Mouse (Mus musculus) neural tube, embryonic 12.5 days (tissue): ENCODE data around the gene Nme6. TPM values are rescaled to one million over a fixed set of nuclear protein-coding genes. Genes with fewer than 3 reads are reported as not detected.
"Not testable (repeated sequence)": the region's sequence is repeated elsewhere in the genome, so short reads cannot be mapped to it uniquely, and the experiment has no call there.

ENCODE experiments used
- ATAC-seq: fragments of 200-750 bp; cut with Nextera tagmentation; 2 replicates; pipeline ENCODE4 v1.8.0; 2017; ENCODE audit warnings: low read depth, mild to moderate bottlenecking, moderate TSS enrichment, moderate library complexity; ENCODE audit not compliant: low FRiP score
- H3K27ac ChIP-seq: fragments of 300-500 bp; sonication (generic); 2 replicates; pipeline ENCODE4 v1.5.1; 2016
- H3K27me3 ChIP-seq: fragments of 300-500 bp; sonication (generic); replicated peaks from 2 replicates; pipeline ENCODE4 v1.6.1; 2016; ENCODE audit warnings: mild to moderate bottlenecking
- H3K36me3 ChIP-seq: fragments of 300-500 bp; sonication (generic); 2 replicates; pipeline ENCODE4 v1.6.1; 2016; ENCODE audit warnings: mild to moderate bottlenecking
- H3K4me1 ChIP-seq: fragments of 300-500 bp; sonication (generic); 2 replicates; pipeline ENCODE4 v1.6.1; 2016
- H3K4me2 ChIP-seq: fragments of 300-500 bp; sonication (generic); replicated peaks from 2 replicates; pipeline ENCODE4 v1.6.1; 2016; ENCODE audit warnings: mild to moderate bottlenecking
- H3K4me3 ChIP-seq: fragments of 300-500 bp; sonication (generic); 2 replicates; pipeline ENCODE4 v1.5.1; 2016
- H3K9ac ChIP-seq: fragments of 300-500 bp; sonication (generic); 2 replicates; pipeline ENCODE4 v1.6.1; 2016; ENCODE audit warnings: mild to moderate bottlenecking
- H3K9me3 ChIP-seq: fragments of 300-500 bp; sonication (generic); 2 replicates; pipeline ENCODE4 v1.6.1; 2016; ENCODE audit warnings: mild to moderate bottlenecking
- WGBS: fragments of 180-500 bp; shearing (Covaris S2); methylation state at CpG from one replicate; pipeline ENCODE4 v1.1.7; 2016; 5-methylcytosine and 5-hydroxymethylcytosine counted together
- polyA plus RNA-seq: library from polyadenylated mRNA; unstranded; fragments of >200 nt; fragmentation: Nextera tagmentation; extraction: Ambion mirVana; gene quantifications from 2 replicates; pipeline ENCODE4 v1.2.1, GENCODE M21; 2016

Gene Nme6
- polyA plus RNA-seq = 64.5 and 66.7 TPM in 2 replicates

GRCm38 (mm10) chr9:109832391-109833087 lies at the start of gene Nme6:
Gene Nme6 (plus strand): TSS chr9:109832749.
- 1% methylated on average over 32 of the region's 32 CpGs for WGBS
- Histone ChIP-seq H3K4me2 (peak within 1 kb of the TSS; percentile 76), H3K36me3 (peaks cover 19% of the 10 kb centered on the region), H3K9ac (peak within 1 kb of the TSS; percentile 59), H3K27ac (no peak within 1 kb of the TSS), H3K9me3 (no peaks in the 10 kb centered on the region), H3K4me3 (peak within 1 kb of the TSS; percentile 60), H3K27me3 (no peaks in the 10 kb centered on the region), H3K4me1 (peaks cover 5% of the 10 kb centered on the region)
- peak; percentile 96 for ATAC-seq

GRCm38 (mm10) chr9:109790570-109790969 lies 42.0 kb upstream of the Nme6 start, which contains the start of gene Fbxw27:
Gene Fbxw27 (minus strand): TSS chr9:109790670.
- H3K36me3 ChIP-seq, H3K9ac ChIP-seq, H3K27ac ChIP-seq, ATAC-seq, H3K4me1 ChIP-seq, H3K9me3 ChIP-seq, H3K4me3 ChIP-seq, H3K27me3 ChIP-seq, H3K4me2 ChIP-seq: not testable (repeated sequence)
- 88% methylated on average over 4 of the region's 4 CpGs for WGBS

- H3K36me3 ChIP-seq = no peaks in the 10 kb centered on the region
- H3K9ac ChIP-seq = no peak overlapping the region
- no peak for ATAC-seq
- H3K27me3 ChIP-seq = no peaks in the 10 kb centered on the region
- H3K9me3 ChIP-seq = no peaks in the 10 kb centered on the region
- no peaks in the 10 kb centered on the region for H3K4me1 ChIP-seq
- no peak overlapping the region for H3K4me2 ChIP-seq
- no peak overlapping the region for H3K4me3 ChIP-seq
- 82% methylated on average over 2 of the region's 2 CpGs for WGBS
- H3K27ac ChIP-seq = no peak overlapping the region
Observed at GRCm38 (mm10) chr9:109795221-109795620, 37.3 kb upstream of the Nme6 start.

GRCm38 (mm10) chr9:109795811-109796210 lies 36.7 kb upstream of the Nme6 start:
- no peaks in the 10 kb centered on the region for H3K9me3 ChIP-seq
- WGBS = 74% methylated on average over 2 of the region's 2 CpGs
- H3K27me3 ChIP-seq = no peaks in the 10 kb centered on the region
- H3K4me1 ChIP-seq = no peaks in the 10 kb centered on the region
- no peak overlapping the region for H3K27ac ChIP-seq
- H3K4me3 ChIP-seq = no peak overlapping the region
- no peaks in the 10 kb centered on the region for H3K36me3 ChIP-seq
- H3K4me2 ChIP-seq = no peak overlapping the region
- no peak overlapping the region for H3K9ac ChIP-seq
- no peak for ATAC-seq

GRCm38 (mm10) chr9:109798051-109798450 lies 34.5 kb upstream of the Nme6 start:
- H3K4me2 ChIP-seq = no peak overlapping the region

GRCm38 (mm10) chr9:109805596-109805995 lies 27.0 kb upstream of the Nme6 start:
- H3K36me3 ChIP-seq, H3K27me3 ChIP-seq, H3K27ac ChIP-seq, H3K9ac ChIP-seq, H3K4me2 ChIP-seq, H3K4me3 ChIP-seq, H3K9me3 ChIP-seq, ATAC-seq, H3K4me1 ChIP-seq: not testable (repeated sequence)
- WGBS = 93% methylated on average over 2 of the region's 2 CpGs

More at GRCm38 (mm10) chr9:109798051-109798450, 34.5 kb upstream of the Nme6 start:
- ATAC-seq = no peak
- H3K9ac ChIP-seq = no peak overlapping the region
- no peaks in the 10 kb centered on the region for H3K4me1 ChIP-seq
- H3K36me3 ChIP-seq = no peaks in the 10 kb centered on the region
- no peak overlapping the region for H3K27ac ChIP-seq
- H3K9me3 ChIP-seq = no peaks in the 10 kb centered on the region
- 88% methylated on average over 1 of the region's 1 CpGs for WGBS
- H3K4me3 ChIP-seq = no peak overlapping the region
- H3K27me3 ChIP-seq = no peaks in the 10 kb centered on the region

GRCm38 (mm10) chr9:109806260-109806659 lies 26.3 kb upstream of the Nme6 start:
- Histone ChIP-seq H3K27me3 (no peaks in the 10 kb centered on the region), H3K4me3 (no peak overlapping the region), H3K4me2 (no peak overlapping the region), H3K36me3 (no peaks in the 10 kb centered on the region), H3K9ac (no peak overlapping the region), H3K4me1 (no peaks in the 10 kb centered on the region), H3K9me3 (no peaks in the 10 kb centered on the region), H3K27ac (no peak overlapping the region)
- 51% methylated on average over 1 of the region's 1 CpGs for WGBS
- ATAC-seq = no peak

GRCm38 (mm10) chr9:109806695-109807293 lies 25.8 kb upstream of the Nme6 start:
- Histone ChIP-seq H3K27me3 (no peaks in the 10 kb centered on the region), H3K4me3 (no peak overlapping the region), H3K9me3 (no peaks in the 10 kb centered on the region), H3K27ac (no peak overlapping the region), H3K9ac (no peak overlapping the region), H3K4me2 (no peak overlapping the region), H3K36me3 (no peaks in the 10 kb centered on the region), H3K4me1 (no peaks in the 10 kb centered on the region)
- 85% methylated on average over 2 of the region's 2 CpGs for WGBS
- ATAC-seq = no peak

- Histone ChIP-seq H3K4me3 (no peak overlapping the region), H3K9ac (no peak overlapping the region), H3K9me3 (no peaks in the 10 kb centered on the region), H3K27me3 (no peaks in the 10 kb centered on the region), H3K27ac (no peak overlapping the region), H3K36me3 (no peaks in the 10 kb centered on the region), H3K4me2 (no peak overlapping the region), H3K4me1 (no peaks in the 10 kb centered on the region)
- WGBS = 65% methylated on average over 3 of the region's 3 CpGs
- ATAC-seq = no peak
Observed at GRCm38 (mm10) chr9:109807898-109808297, 24.7 kb upstream of the Nme6 start.

GRCm38 (mm10) chr9:109811980-109812379 lies 20.6 kb upstream of the Nme6 start, which contains the start of gene Spink8:
Gene Spink8 (plus strand): TSS chr9:109812280.
- no peaks in the 10 kb centered on the region for H3K9me3 ChIP-seq
- no peak within 1 kb of the TSS for H3K4me2 ChIP-seq
- no peak for ATAC-seq
- WGBS = 61% methylated on average over 1 of the region's 1 CpGs
- no peak within 1 kb of the TSS for H3K9ac ChIP-seq
- H3K4me1 ChIP-seq = no peaks in the 10 kb centered on the region
- H3K4me3 ChIP-seq = no peak within 1 kb of the TSS
- H3K36me3 ChIP-seq = no peaks in the 10 kb centered on the region
- H3K27me3 ChIP-seq = no peaks in the 10 kb centered on the region
- no peak within 1 kb of the TSS for H3K27ac ChIP-seq

GRCm38 (mm10) chr9:109813424-109813823 lies 19.1 kb upstream of the Nme6 start:
- H3K9me3 ChIP-seq = no peaks in the 10 kb centered on the region
- no peaks in the 10 kb centered on the region for H3K4me1 ChIP-seq
- ATAC-seq = peak; percentile 70; the same call in 1 of the 2 replicates
- H3K27me3 ChIP-seq = no peaks in the 10 kb centered on the region
- no peaks in the 10 kb centered on the region for H3K36me3 ChIP-seq
- H3K4me2 ChIP-seq = no peak overlapping the region
- WGBS = 31% methylated on average over 7 of the region's 7 CpGs
- H3K4me3 ChIP-seq = no peak overlapping the region
- no peak overlapping the region for H3K27ac ChIP-seq
- no peak overlapping the region for H3K9ac ChIP-seq

GRCm38 (mm10) chr9:109816341-109816740 lies 16.2 kb upstream of the Nme6 start:
- no peaks in the 10 kb centered on the region for H3K4me1 ChIP-seq
- ATAC-seq = no peak
- H3K9ac ChIP-seq = no peak overlapping the region
- H3K4me2 ChIP-seq = no peak overlapping the region
- no peaks in the 10 kb centered on the region for H3K27me3 ChIP-seq
- no peaks in the 10 kb centered on the region for H3K9me3 ChIP-seq
- WGBS = 65% methylated on average over 6 of the region's 6 CpGs
- no peak overlapping the region for H3K4me3 ChIP-seq
- no peak overlapping the region for H3K27ac ChIP-seq
- H3K36me3 ChIP-seq = no peaks in the 10 kb centered on the region
